ENCODE assay signal across 8 mouse cellular contexts in the genomic region with DNA sequence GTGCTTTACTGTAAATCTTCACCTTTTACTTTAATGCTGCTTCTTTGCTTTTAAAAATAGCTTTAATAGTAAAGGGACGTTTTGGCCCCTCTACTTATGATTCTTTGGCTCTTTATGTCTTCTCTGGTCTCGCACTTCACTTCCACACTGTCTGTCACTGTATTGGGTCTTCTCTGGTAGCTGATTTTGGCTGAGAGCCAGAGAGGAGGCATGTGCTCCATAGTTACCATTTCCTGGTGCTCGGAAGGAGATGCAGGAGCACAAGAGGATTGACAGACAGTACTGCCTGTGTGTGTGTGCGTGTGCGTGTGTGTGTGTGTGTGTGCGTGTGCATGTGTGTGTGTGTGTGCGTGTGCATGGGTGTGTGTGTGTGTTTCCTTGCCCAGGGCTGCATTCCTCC. TPM values are rescaled to one million over a fixed set of nuclear protein-coding genes. Genes with fewer than 3 reads are reported as not detected.
DNase-seq lines count a peak whose midpoint lies in the region; ATAC-seq lines count a peak whose summit lies in the region.

No protein-coding gene starts in this region.

- ATAC-seq in cerebellum, adult (ENCODE audit: insufficient number of reproducible peaks, low FRiP score, low TSS enrichment), result no peak
- ATAC-seq in kidney, embryonic 15.5 days (replicated peaks; ENCODE audit: low FRiP score), result no peak
- ATAC-seq in intestine, embryonic 16.5 days, result peak; percentile 55; the same call in 1 of the 2 replicates

- H3K9ac ChIP-seq in kidney, embryonic 15.5 days, result no peak overlapping the region
- H3K9ac ChIP-seq in intestine, embryonic 16.5 days (ENCODE audit: low read depth, low read length), result no peak overlapping the region

- no peaks in the 10 kb centered on the region for H3K9me3 ChIP-seq in kidney, embryonic 15.5 days (replicated peaks)
- H3K9me3 ChIP-seq in intestine, embryonic 16.5 days (ENCODE audit: control insufficient read depth, low read length), result no peaks in the 10 kb centered on the region

- peak; percentile 43 for DNase-seq in cerebellum, adult 11-12 months
- peak; percentile 51 for DNase-seq in kidney, postnatal 14 days
- peak; percentile 19 for DNase-seq in MN1 (ENCODE audit: low spot score)
- no peak for DNase-seq in gastrocnemius, postnatal 4 days (ENCODE audit: low spot score in 2 of 2)
- no peak for DNase-seq in gastrocnemius, postnatal 25 days

- no peak overlapping the region for H3K4me3 ChIP-seq in kidney, embryonic 15.5 days (replicated peaks)
- no peak overlapping the region for H3K4me3 ChIP-seq in intestine, embryonic 16.5 days (ENCODE audit: low read length)

- H3K27me3 ChIP-seq in kidney, embryonic 15.5 days, result no peaks in the 10 kb centered on the region
- H3K27me3 ChIP-seq in intestine, embryonic 16.5 days (replicated peaks; ENCODE audit: control insufficient read depth, insufficient read depth, low read length), result no peaks in the 10 kb centered on the region

- H3K36me3 ChIP-seq in kidney, embryonic 15.5 days, result no peaks in the 10 kb centered on the region
- H3K36me3 ChIP-seq in intestine, embryonic 16.5 days (ENCODE audit: control insufficient read depth, insufficient read depth, low read length), result no peaks in the 10 kb centered on the region

- WGBS in kidney, embryonic 15.5 days, result 52% methylated on average over 7 of the region's 7 CpGs
- WGBS in intestine, embryonic 16.5 days, result 46% methylated on average over 7 of the region's 7 CpGs

- H3K4me2 ChIP-seq in kidney, embryonic 15.5 days, result no peak overlapping the region
- no peak overlapping the region for H3K4me2 ChIP-seq in intestine, embryonic 16.5 days (ENCODE audit: low read depth, low read length)

- H3K4me1 ChIP-seq in kidney, embryonic 15.5 days, result no peaks in the 10 kb centered on the region
- 0 out of 2 replicates have a peak, but pooled peaks cover 4% of the 10 kb centered on the region for H3K4me1 ChIP-seq in intestine, embryonic 16.5 days (ENCODE audit: control insufficient read depth, insufficient read depth, low read length)

- H3K27ac ChIP-seq in kidney, embryonic 15.5 days, result no peak overlapping the region
- H3K27ac ChIP-seq in intestine, embryonic 16.5 days (ENCODE audit: low read length), result no peak overlapping the region

RNA-seq across cellular contexts. Expression of gene Zdhhc14, which starts 14.2 kb away (rescaled TPM):
- 2.5 and 3.3 TPM in 2 replicates for polyA plus RNA-seq in kidney, embryonic 15.5 days (2015; fragmentation: Nextera tagmentation; extraction: Ambion mirVana)
- 0.48 and 0.83 TPM in 2 replicates for polyA plus RNA-seq in intestine, embryonic 16.5 days (2015; fragmentation: Nextera tagmentation; extraction: Ambion mirVana)
- total RNA-seq in gastrocnemius, postnatal 4 days (2021), result 1 to 10 TPM; 4.8 to 5.1 TPM
- total RNA-seq in gastrocnemius, postnatal 25 days (2021), result 1 to 10 TPM; 2.8 to 3.1 TPM

Comparison
In these comparisons a context has a peak if more than half of its experiments do, and no peak if none do; other contexts are left out.
1. DNase-seq: peak in cerebellum, adult 11-12 months (single experiment), kidney, postnatal 14 days (single experiment) and MN1 (single experiment); none in gastrocnemius, postnatal 4 days (0 of 2) and gastrocnemius, postnatal 25 days (single experiment).